Mouse (Mus musculus) hindbrain, embryonic 14.5 days (tissue): ENCODE measurements around the gene Kdm4b. TPM values are rescaled to one million over a fixed set of nuclear protein-coding genes. Genes with fewer than 3 reads are reported as not detected.

ENCODE experiments used
- ATAC-seq: fragments of 200-750 bp; cut with Nextera tagmentation; 2 replicates; pipeline ENCODE4 v1.8.0; 2017; ENCODE audit warnings: moderate number of reproducible peaks, mild to moderate bottlenecking, moderate TSS enrichment, moderate library complexity; ENCODE audit not compliant: low FRiP score
- DNase-seq: peaks from one replicate; pipeline ENCODE4 v3.0.0-alpha.2; 2015; ENCODE audit warnings: low spot score
- H3K27ac ChIP-seq: fragments of 300-500 bp; sonication (generic); 2 replicates; pipeline ENCODE4 v1.5.1; 2014; ENCODE audit warnings: mild to moderate bottlenecking, moderate library complexity
- H3K27me3 ChIP-seq: fragments of 300-500 bp; sonication (generic); 2 replicates; pipeline ENCODE4 v1.6.1; 2014; ENCODE audit warnings: mild to moderate bottlenecking, low read length, mixed read lengths; ENCODE audit not compliant: control insufficient read depth, insufficient read depth
- H3K36me3 ChIP-seq: fragments of 300-500 bp; sonication (generic); replicated peaks from 2 replicates; pipeline ENCODE4 v1.6.1; 2014; ENCODE audit not compliant: control insufficient read depth, insufficient read depth
- H3K4me1 ChIP-seq: fragments of 300-500 bp; sonication (generic); replicated peaks from 2 replicates; pipeline ENCODE4 v1.6.1; 2014; ENCODE audit warnings: antibody characterized with exemption, low read length, mixed read lengths; ENCODE audit not compliant: control insufficient read depth, insufficient read depth
- H3K4me2 ChIP-seq: fragments of 300-500 bp; sonication (generic); replicated peaks from 2 replicates; pipeline ENCODE4 v1.6.1; 2014; ENCODE audit warnings: mild to moderate bottlenecking, moderate library complexity
- H3K4me3 ChIP-seq: fragments of 300-500 bp; sonication (generic); replicated peaks from 2 replicates; pipeline ENCODE4 v1.5.1; 2014; ENCODE audit warnings: mild to moderate bottlenecking, low read length
- H3K9ac ChIP-seq: fragments of 300-500 bp; sonication (generic); 2 replicates; pipeline ENCODE4 v1.6.1; 2014
- H3K9me3 ChIP-seq: fragments of 300-500 bp; sonication (generic); 2 replicates; pipeline ENCODE4 v1.6.1; 2016; ENCODE audit warnings: low read length; ENCODE audit not compliant: control insufficient read depth
- WGBS: fragments of 180-500 bp; shearing (Covaris S2); extraction: QIAGEN DNeasy Blood & Tissue Kit; methylation state at CpG from one replicate; pipeline ENCODE4 v1.1.7; 2014; 5-methylcytosine and 5-hydroxymethylcytosine counted together
- polyA plus RNA-seq: library from polyadenylated mRNA; unstranded; fragments of >200 nt; fragmentation: Nextera tagmentation; extraction: Ambion mirVana; gene quantifications from 2 replicates; pipeline ENCODE4 v1.2.1, GENCODE M21; 2014

Gene Kdm4b
- polyA plus RNA-seq, 1 experiment from 2014 or later: 64.3 TPM

- WGBS: 76% methylated on average over 15 of the region's 15 CpGs
- H3K27ac ChIP-seq: 0 out of 2 replicates have a peak overlapping the region, but pooled peaks have one; percentile 29
- no peak for DNase-seq
- no peak overlapping the region for H3K4me2 ChIP-seq
- H3K36me3 ChIP-seq: peaks cover 68% of the 10 kb centered on the region
- no peak overlapping the region for H3K4me3 ChIP-seq
- H3K4me1 ChIP-seq: peaks cover 38% of the 10 kb centered on the region
- no peak for ATAC-seq
- no peaks in the 10 kb centered on the region for H3K27me3 ChIP-seq
- no peak overlapping the region for H3K9ac ChIP-seq
- no peaks in the 10 kb centered on the region for H3K9me3 ChIP-seq
These were observed 45.3 kb downstream of the Kdm4b start for GRCm38 (mm10) chr17:56371029-56371660.

- WGBS: 68% methylated on average over 4 of the region's 4 CpGs
- peaks cover 78% of the 10 kb centered on the region for H3K36me3 ChIP-seq
- H3K27ac ChIP-seq: no peak overlapping the region
- peaks cover 29% of the 10 kb centered on the region for H3K4me1 ChIP-seq
- H3K9ac ChIP-seq: no peak overlapping the region
- H3K4me3 ChIP-seq: no peak overlapping the region
- H3K4me2 ChIP-seq: no peak overlapping the region
- no peak for DNase-seq
- H3K9me3 ChIP-seq: no peaks in the 10 kb centered on the region
- H3K27me3 ChIP-seq: no peaks in the 10 kb centered on the region
- ATAC-seq: no peak
These were observed 46.2 kb downstream of the Kdm4b start for GRCm38 (mm10) chr17:56372109-56372508.

- Histone ChIP-seq H3K4me1 (peaks cover 23% of the 10 kb centered on the region), H3K9me3 (no peaks in the 10 kb centered on the region), H3K27ac (peak overlapping the region; percentile 77), H3K9ac (peak overlapping the region; percentile 25; the same call in 1 of the 2 replicates), H3K27me3 (no peaks in the 10 kb centered on the region), H3K4me2 (no peak overlapping the region), H3K4me3 (no peak overlapping the region), H3K36me3 (peaks cover 82% of the 10 kb centered on the region)
- ATAC-seq (peak; percentile 29; the same call in 1 of the 2 replicates), DNase-seq (peak; percentile 28)
- 54% methylated on average over 17 of the region's 17 CpGs for WGBS
These were observed 47.5 kb downstream of the Kdm4b start for GRCm38 (mm10) chr17:56373136-56374034.

- no peak for DNase-seq
- Histone ChIP-seq H3K4me1 (peaks cover 31% of the 10 kb centered on the region), H3K36me3 (peaks cover 84% of the 10 kb centered on the region), H3K9ac (no peak overlapping the region), H3K27me3 (no peaks in the 10 kb centered on the region), H3K4me3 (no peak overlapping the region), H3K9me3 (no peaks in the 10 kb centered on the region), H3K27ac (no peak overlapping the region), H3K4me2 (no peak overlapping the region)
- WGBS: 81% methylated on average over 1 of the region's 1 CpGs
- no peak for ATAC-seq
These were observed 49.0 kb downstream of the Kdm4b start for GRCm38 (mm10) chr17:56374851-56375250.

GRCm38 (mm10) chr17:56379281-56379834, 53.5 kb downstream of the Kdm4b start:
- peak overlapping the region; percentile 50; the same call in 1 of the 2 replicates for H3K27ac ChIP-seq
- no peak overlapping the region for H3K9ac ChIP-seq
- H3K27me3 ChIP-seq: no peaks in the 10 kb centered on the region
- no peaks in the 10 kb centered on the region for H3K9me3 ChIP-seq
- WGBS: 72% methylated on average over 6 of the region's 6 CpGs
- no peak overlapping the region for H3K4me2 ChIP-seq
- peaks cover 23% of the 10 kb centered on the region; the same call in 1 of the 2 replicates for H3K4me1 ChIP-seq
- no peak for ATAC-seq
- peaks cover 81% of the 10 kb centered on the region for H3K36me3 ChIP-seq
- H3K4me3 ChIP-seq: no peak overlapping the region
- DNase-seq: no peak

- peak; percentile 77 for ATAC-seq
- Histone ChIP-seq H3K27ac (peak overlapping the region; percentile 50), H3K36me3 (peaks cover 81% of the 10 kb centered on the region), H3K4me3 (no peak overlapping the region), H3K9ac (no peak overlapping the region), H3K4me2 (no peak overlapping the region), H3K4me1 (peaks cover 19% of the 10 kb centered on the region; the same call in 1 of the 2 replicates), H3K27me3 (no peaks in the 10 kb centered on the region), H3K9me3 (no peaks in the 10 kb centered on the region)
- DNase-seq: peak; percentile 53
- WGBS: 40% methylated on average over 6 of the region's 6 CpGs
These were observed 54.4 kb downstream of the Kdm4b start for GRCm38 (mm10) chr17:56380286-56380685.

- Histone ChIP-seq H3K9me3 (no peaks in the 10 kb centered on the region), H3K36me3 (peaks cover 83% of the 10 kb centered on the region), H3K9ac (no peak overlapping the region), H3K4me1 (peaks cover 19% of the 10 kb centered on the region; the same call in 1 of the 2 replicates), H3K4me3 (no peak overlapping the region), H3K27ac (no peak overlapping the region; the same call in 1 of the 2 replicates), H3K27me3 (no peaks in the 10 kb centered on the region), H3K4me2 (no peak overlapping the region)
- DNase-seq (no peak), ATAC-seq (no peak)
- WGBS: 70% methylated on average over 5 of the region's 5 CpGs
These were observed 55.3 kb downstream of the Kdm4b start for GRCm38 (mm10) chr17:56381183-56381582.

GRCm38 (mm10) chr17:56382997-56383396, 57.1 kb downstream of the Kdm4b start:
- Histone ChIP-seq H3K4me1 (peaks cover 19% of the 10 kb centered on the region; the same call in 1 of the 2 replicates), H3K9ac (no peak overlapping the region), H3K27me3 (no peaks in the 10 kb centered on the region), H3K9me3 (no peaks in the 10 kb centered on the region), H3K27ac (no peak overlapping the region), H3K4me3 (no peak overlapping the region), H3K36me3 (peaks cover 83% of the 10 kb centered on the region), H3K4me2 (no peak overlapping the region)
- DNase-seq: no peak
- ATAC-seq: no peak
- WGBS: 48% methylated on average over 8 of the region's 8 CpGs

GRCm38 (mm10) chr17:56384903-56385302, 59.0 kb downstream of the Kdm4b start:
- 54% methylated on average over 6 of the region's 6 CpGs for WGBS
- Histone ChIP-seq H3K4me3 (no peak overlapping the region), H3K4me1 (peaks cover 10% of the 10 kb centered on the region; the same call in 1 of the 2 replicates), H3K4me2 (no peak overlapping the region), H3K9ac (no peak overlapping the region), H3K27ac (no peak overlapping the region), H3K36me3 (peaks cover 82% of the 10 kb centered on the region), H3K27me3 (no peaks in the 10 kb centered on the region), H3K9me3 (no peaks in the 10 kb centered on the region)
- ATAC-seq: 0 out of 2 replicates have a peak, but pooled peaks have one; percentile 6
- DNase-seq: no peak
